Mouse (Mus musculus): Measurements from ENCODE around the gene Zswim1.
"Not testable (repeated sequence)": the region's sequence is repeated elsewhere in the genome, so short reads cannot be mapped to it uniquely, and the experiment has no call there.

Zswim1 gene

GRCm38 (mm10) chr2:164792400-164793190 is 29.9 kb upstream of the Zswim1 start:
- ATAC-seq (ENCODE audit: low TSS enrichment): no peak

- peak; percentile 41 for ATAC-seq (ENCODE audit: low TSS enrichment)
These were observed 29.2 kb upstream of the Zswim1 start for GRCm38 (mm10) chr2:164793236-164793635.

DNA sequence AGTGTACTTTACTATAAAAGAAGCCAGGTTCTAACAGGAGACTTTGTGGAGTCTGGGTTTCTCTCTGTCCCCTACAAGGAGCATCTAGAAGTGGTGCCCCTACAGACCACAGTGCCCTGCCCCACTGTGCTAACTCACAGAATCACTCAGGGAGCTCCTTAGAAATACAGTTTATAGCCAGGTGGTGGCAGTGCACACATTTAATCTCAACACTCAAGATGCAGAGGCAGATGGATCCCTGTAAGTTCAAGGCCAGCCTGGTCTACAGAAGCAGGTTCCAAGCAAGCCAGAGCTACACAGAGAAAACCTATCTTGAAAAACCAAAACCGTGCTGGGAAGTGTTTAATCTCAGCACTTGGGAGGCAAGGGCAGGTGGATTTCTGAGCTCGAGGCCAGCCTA is 28.7 kb upstream of the Zswim1 start:
- ATAC-seq (ENCODE audit: low TSS enrichment): no peak

GRCm38 (mm10) chr2:164794293-164794692 is 28.2 kb upstream of the Zswim1 start:
- peak; percentile 55 for ATAC-seq (ENCODE audit: low TSS enrichment)

GRCm38 (mm10) chr2:164795868-164796267 is 26.6 kb upstream of the Zswim1 start:
- no peak for ATAC-seq (ENCODE audit: low TSS enrichment)

- not testable (repeated sequence) for ATAC-seq (ENCODE audit: low TSS enrichment)
These were observed 23.9 kb upstream of the Zswim1 start for GRCm38 (mm10) chr2:164798554-164798953.

DNA sequence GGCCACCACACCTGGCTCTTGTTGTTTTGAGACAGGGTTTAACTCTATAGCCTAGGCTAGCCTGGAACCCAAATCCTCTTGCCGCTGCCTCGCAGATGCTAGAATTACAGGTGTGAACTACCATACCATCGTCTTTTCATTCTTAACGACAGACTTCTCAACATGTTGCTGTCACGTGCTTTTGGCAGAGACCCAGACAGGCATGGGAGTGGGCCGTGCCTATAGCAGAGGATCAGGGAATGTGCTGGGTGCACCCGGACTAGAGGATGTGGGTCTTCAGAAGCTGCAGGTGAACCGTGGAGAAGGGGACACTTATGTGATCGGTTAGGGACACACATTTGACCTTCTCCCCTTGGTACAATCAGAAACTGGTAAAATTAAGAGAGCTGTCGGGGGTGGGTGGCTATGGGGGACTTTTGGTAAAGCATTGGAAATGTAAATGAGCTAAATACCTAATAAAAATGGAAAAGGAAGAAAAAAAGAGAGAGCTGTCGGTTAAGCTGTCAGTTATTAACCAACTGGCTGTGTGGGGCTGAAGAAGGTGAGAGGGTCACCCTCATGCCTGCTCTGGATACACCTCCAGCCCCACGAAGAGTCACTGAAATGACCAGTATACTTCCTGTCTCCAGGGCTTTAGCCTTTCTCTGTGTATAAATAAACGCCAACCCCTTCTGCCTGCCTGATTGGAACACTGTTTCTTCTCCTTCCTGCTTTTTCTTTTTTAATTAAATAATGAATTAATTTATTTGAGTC is 22.1 kb upstream of the Zswim1 start:
- no peak for ATAC-seq (ENCODE audit: low TSS enrichment)

DNA sequence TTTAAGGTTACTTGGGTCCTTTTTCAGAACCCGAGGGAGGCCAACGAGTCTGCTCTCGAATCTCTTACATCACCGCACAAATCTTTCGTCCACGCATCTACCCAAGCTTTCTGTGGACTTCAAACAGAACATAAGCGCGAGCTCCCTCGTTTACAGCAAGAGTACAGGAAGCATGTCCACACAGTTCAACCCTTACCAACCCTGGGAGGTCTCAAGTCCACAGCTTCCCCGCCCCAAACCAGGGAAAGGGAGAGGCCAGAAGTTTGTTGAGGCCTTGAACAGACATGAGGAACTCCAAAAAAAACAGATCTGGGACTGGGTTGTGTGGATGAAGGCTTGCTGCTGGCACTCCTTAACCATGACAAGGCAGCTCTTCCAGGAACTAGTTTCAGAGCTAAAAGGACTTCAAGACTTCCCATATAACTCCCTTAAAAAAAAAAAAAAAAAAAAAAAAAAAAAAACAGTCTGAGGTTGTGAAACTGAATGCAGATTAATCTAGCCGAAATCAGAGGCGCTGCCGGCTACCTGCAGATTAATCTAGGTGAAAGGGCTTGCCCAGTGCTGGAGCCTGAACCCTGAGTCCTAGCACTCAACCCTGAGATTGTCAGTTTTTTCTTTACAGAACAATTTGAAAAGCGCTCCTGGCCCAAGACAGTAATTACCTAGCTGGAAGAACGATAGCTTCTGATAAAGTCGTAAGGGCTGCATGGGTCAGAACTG is 19.1 kb upstream of the Zswim1 start:
- ATAC-seq (ENCODE audit: low TSS enrichment): no peak

DNA sequence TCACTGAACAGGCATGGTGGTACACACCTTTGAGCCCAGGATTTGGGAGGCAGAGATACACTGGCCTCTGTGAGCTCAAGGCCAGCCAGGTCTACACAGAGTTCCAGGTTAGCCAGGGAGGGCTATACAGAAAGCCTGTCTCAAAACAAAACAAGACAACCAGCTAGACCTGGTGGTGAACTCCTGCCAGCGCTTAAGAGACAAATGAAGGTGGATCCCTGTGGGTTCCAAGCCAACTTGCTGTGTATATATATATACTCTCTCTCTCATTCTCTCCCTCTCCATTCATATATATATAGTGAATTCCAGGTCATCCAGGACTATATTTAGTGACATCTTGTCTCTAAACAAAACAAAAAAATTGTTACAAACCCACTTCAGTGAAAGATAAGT is 18.6 kb upstream of the Zswim1 start:
- no peak for ATAC-seq (ENCODE audit: low TSS enrichment)

DNA sequence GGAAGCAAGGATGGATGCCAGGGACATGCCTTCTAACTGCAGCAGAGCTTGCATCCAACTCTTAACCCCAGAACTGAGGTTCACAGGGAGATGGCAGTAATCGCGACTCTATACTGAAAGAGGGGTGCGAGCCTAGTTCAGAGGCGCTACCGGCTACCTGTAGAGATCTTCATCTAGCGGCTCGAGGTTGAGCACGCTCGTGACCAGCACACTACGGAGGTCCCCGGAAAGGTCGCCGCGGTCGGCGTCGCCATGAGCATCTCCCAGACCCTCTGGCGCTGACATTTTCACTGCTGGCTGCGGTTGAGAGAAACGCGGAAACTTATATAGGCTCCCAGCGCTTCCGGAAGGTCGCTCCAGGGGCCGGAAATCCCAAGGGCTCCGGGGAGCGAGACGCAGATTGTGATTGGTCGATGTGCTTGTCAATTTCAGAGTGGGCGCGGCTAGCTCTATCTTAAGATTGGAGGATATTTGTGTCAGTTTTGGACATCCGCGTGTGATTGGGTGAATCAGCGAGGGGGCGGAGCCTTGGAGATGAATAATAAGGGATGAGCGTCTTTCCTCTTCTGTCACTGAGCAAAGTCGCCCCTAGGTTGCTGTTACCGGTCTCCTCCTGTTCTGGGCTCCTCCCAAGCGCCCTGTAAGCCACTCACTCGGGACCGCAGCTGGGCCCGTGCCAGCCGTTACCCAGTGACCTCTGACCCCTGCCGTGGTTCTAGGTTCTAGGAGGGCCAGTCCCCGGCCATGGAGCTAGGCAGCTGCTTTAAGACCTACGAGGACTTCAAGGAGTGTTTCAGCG is 17.8 kb upstream of the Zswim1 start, which contains the start of the genes Acot8 and Zswim3:
TSS of gene Acot8 (minus strand) at position 350 of the 799 bp plus-strand sequence.
TSS of gene Zswim3 (plus strand) at position 566 of the 799 bp plus-strand sequence.
- peak; percentile 97 for ATAC-seq (ENCODE audit: low TSS enrichment)

GRCm38 (mm10) chr2:164805332-164805718 is 17.2 kb upstream of the Zswim1 start:
- ATAC-seq (ENCODE audit: low TSS enrichment): peak; percentile 33

DNA sequence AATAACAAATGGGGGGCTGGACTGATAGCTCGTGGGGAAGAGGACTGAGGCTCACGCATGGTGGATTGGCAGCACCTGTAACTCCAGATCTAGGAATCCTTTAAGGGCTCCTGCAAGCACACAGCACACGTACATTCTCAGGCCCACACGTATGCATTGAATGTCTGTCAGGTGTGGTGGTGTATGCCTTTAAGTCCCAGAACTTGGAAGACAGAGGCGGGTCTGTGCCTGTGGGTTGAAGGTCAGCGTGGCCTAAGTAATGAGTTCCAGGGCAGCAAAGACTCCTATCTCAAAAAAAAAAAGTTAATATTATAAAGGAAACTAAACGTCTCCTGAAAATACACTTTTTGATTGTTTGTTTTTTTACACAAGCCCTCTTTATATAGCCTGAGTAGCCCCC is 15.9 kb upstream of the Zswim1 start:
- ATAC-seq (ENCODE audit: low TSS enrichment): no peak

GRCm38 (mm10) chr2:164813557-164813956 is 8.9 kb upstream of the Zswim1 start:
- no peak for ATAC-seq (ENCODE audit: low TSS enrichment)

DNA sequence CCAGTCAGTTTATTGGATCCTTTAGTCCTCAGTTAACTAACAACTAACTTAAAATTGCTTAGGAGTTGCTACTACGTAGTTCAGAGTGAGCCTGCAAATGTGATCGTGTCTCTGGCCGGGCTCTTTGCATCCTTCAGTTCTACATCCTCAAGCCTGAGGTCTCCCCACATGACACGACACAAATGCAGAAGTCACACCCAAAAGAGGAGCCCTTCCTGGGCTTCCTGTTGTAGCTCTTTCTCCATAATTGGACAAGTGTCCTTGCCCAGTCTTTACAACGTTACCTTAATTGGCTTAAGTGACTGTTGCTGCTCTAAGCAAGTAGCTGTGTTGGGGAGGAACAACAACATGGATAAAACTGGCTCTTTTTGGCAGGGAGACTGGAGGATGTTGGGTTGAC is 7.1 kb upstream of the Zswim1 start:
- no peak for ATAC-seq (ENCODE audit: low TSS enrichment)

DNA sequence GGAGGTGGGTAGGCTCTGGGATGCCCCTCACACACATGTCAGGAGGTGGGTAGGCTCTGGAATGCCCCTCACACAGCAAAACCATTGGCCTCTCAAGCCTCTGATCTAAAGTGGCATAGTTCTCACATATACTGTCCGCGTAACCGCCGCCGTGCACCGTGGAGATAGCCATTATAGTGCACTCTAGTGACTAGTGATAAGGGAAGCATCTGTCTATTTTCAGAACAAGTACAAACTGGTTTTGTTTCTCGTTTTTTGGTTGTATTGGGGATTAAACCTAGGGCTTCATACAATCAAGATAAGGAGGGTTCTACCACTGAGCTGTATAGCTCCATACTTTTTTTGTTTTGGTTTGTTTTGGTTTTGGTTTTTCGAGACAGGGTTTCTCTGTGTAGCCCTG is 6.7 kb upstream of the Zswim1 start:
- ATAC-seq (ENCODE audit: low TSS enrichment): no peak

GRCm38 (mm10) chr2:164817206-164817605 is 5.3 kb upstream of the Zswim1 start:
- no peak for ATAC-seq (ENCODE audit: low TSS enrichment)

- ATAC-seq (ENCODE audit: low TSS enrichment): no peak
These were observed 4.8 kb upstream of the Zswim1 start for GRCm38 (mm10) chr2:164817703-164818102.

GRCm38 (mm10) chr2:164821060-164821459 is 1.4 kb upstream of the Zswim1 start:
- ATAC-seq (ENCODE audit: low TSS enrichment): 0 out of 2 replicates have a peak, but pooled peaks have one; percentile 14

GRCm38 (mm10) chr2:164823181-164823585 is 697 bp downstream of the Zswim1 start:
- ATAC-seq (ENCODE audit: low TSS enrichment): peak; percentile 58

GRCm38 (mm10) chr2:164823969-164824368 is 1.5 kb downstream of the Zswim1 start:
- ATAC-seq (ENCODE audit: low TSS enrichment): no peak

- ATAC-seq (ENCODE audit: low TSS enrichment): no peak
These were observed 3.0 kb downstream of the Zswim1 start for GRCm38 (mm10) chr2:164825521-164825920.
